Mouse (Mus musculus): Measurements from ENCODE around the gene Ppp1r12c. TPM values are rescaled to one million over a fixed set of nuclear protein-coding genes. Genes with fewer than 3 reads are reported as not detected.

Gene Ppp1r12c
- total RNA-seq, 2 experiments from 2014 or later: 114 to 123 TPM

- no peak for DNase-seq (ENCODE audit: extremely low spot score in 1 of 2, low spot score in 2 of 2)
- intact Hi-C loops (cut with DNase I): no loop called here
These were observed 19.9 kb upstream of the Ppp1r12c start for GRCm38 (mm10) chr7:4521231-4522003.

DNA sequence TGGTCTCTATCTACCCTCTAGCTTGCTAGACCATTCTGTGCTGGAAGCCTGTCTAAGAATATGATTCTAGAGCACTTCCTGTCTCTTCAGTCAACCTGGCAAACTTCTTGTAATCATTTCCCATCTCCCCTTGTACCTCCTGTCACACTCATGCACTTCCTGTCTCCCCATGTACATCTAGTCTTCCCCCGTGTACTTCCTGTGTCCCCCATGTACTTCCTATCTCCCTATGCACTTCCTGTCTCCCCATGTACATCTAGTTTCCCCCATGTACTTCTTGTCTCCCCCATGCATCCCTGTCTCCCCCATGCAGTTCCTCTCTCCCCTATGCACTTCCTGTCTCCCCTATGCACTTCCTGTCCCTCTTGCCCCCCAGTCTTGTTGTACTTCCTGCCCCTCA is 17.0 kb upstream of the Ppp1r12c start:
- intact Hi-C loops (cut with DNase I): no loop called here
- DNase-seq (ENCODE audit: extremely low spot score in 1 of 2, low spot score in 2 of 2): no peak

- intact Hi-C loops (cut with DNase I): no loop called here
- DNase-seq (ENCODE audit: extremely low spot score in 1 of 2, low spot score in 2 of 2): no peak
These were observed 15.0 kb upstream of the Ppp1r12c start, which contains the start of gene Tnnt1 for GRCm38 (mm10) chr7:4516332-4517050. Gene Tnnt1, minus strand, starts transcription at chr7:4516382.

DNA sequence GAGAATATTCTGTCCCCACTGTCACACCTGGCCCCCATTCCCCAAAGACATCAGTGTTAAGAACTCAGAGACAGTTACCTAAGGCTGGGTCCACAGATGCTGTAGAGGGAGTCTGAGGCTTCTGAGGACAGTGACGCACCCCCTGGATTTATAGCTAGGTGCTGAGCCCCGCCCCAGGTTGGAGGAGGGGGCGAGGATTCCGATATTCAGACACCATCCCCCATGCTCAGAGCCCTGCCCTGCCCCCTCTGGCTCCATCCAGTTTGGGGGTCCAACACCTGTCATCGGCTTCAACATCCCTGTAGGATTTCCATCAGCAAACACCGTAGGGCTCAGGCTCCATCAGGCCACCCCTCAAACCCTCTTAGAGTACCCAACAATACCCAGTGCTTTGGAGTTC is 14.4 kb upstream of the Ppp1r12c start:
- intact Hi-C loops (cut with DNase I): no loop called here
- DNase-seq (ENCODE audit: extremely low spot score in 1 of 2, low spot score in 2 of 2): no peak

GRCm38 (mm10) chr7:4513829-4514712 is 12.6 kb upstream of the Ppp1r12c start:
- intact Hi-C loops (cut with DNase I): no loop called here
- no peak for DNase-seq (ENCODE audit: extremely low spot score in 1 of 2, low spot score in 2 of 2)

DNA sequence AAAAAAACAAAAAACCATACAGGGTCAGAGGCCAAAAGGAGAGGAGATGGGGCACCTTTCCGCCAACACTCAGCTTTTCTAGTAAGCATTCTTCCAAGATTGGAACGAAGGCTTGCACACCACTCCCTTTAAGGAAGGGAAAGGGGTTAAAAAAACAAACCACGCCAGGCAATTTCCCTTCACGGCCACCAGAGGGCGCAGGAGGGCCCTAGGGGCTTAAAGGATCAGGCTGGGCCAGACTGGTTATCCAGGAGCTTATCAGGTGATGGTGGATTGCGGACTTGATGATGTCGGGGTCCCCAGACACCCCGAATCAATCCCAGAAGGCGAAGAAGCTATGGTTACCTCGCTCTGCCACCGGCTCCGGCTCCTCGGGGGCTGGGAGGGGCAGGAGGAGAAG is 11.8 kb upstream of the Ppp1r12c start:
- DNase-seq (ENCODE audit: extremely low spot score in 1 of 2, low spot score in 2 of 2): no peak
- intact Hi-C loops (cut with DNase I): no loop called here

DNA sequence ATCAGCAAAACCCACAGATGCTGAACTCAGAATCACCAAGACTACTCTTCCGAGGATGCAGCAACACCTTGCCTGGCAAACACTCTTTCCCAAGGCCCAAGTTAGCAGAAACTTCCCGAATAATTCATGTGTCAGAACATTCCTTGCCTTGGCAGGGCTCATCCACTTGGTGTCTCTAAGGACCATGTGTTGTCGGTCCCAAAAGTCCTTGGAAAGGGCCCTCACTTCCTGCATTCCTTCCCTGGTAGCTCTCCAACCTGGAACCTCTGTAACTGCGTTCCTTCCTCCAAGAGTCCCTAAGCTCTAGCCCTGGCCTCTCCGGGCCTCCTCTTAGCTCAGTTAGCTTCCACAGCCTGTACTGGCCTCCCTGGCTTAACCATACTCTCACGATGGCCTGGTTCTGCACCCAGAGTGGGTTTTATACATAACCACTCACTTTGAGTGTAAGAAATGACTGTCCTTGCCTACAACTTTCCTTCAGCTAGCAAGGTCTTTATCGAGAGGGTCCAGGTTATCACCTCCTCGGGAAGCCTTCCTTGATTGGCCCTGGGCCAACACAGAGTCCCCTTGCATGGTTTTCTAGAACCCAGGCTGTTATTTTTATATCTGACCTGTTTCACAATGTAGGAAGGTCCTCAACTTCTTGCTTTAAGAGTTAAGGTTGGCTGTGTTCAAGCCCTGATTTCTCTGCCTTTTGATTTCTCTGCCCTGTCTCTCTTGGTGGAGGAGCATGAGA is 10.2 kb upstream of the Ppp1r12c start:
- intact Hi-C loops (cut with DNase I): no loop called here

GRCm38 (mm10) chr7:4509863-4510608 is 8.6 kb upstream of the Ppp1r12c start:
- intact Hi-C loops (cut with DNase I): no loop called here
- peak in 1 of 2 experiments; percentile 85 for DNase-seq (ENCODE audit: extremely low spot score in 1 of 2, low spot score in 2 of 2)

More for the DNA sequence above, 10.2 kb upstream of the Ppp1r12c start:
- no peak for DNase-seq (ENCODE audit: extremely low spot score in 1 of 2, low spot score in 2 of 2)

GRCm38 (mm10) chr7:4508739-4509116 is 7.2 kb upstream of the Ppp1r12c start:
- intact Hi-C loops (cut with DNase I): no loop called here
- DNase-seq (ENCODE audit: extremely low spot score in 1 of 2, low spot score in 2 of 2): no peak

GRCm38 (mm10) chr7:4508062-4508738 is 6.7 kb upstream of the Ppp1r12c start:
- intact Hi-C loops (cut with DNase I): no loop called here

GRCm38 (mm10) chr7:4507220-4507619 is 5.7 kb upstream of the Ppp1r12c start:
- intact Hi-C loops (cut with DNase I): no loop called here

More at GRCm38 (mm10) chr7:4508062-4508738, 6.7 kb upstream of the Ppp1r12c start:
- DNase-seq (ENCODE audit: extremely low spot score in 1 of 2, low spot score in 2 of 2): no peak

GRCm38 (mm10) chr7:4504646-4505435 is 3.4 kb upstream of the Ppp1r12c start:
- DNase-seq (ENCODE audit: extremely low spot score in 1 of 2, low spot score in 2 of 2): no peak
- intact Hi-C loops (cut with DNase I): no loop called here

More at GRCm38 (mm10) chr7:4507220-4507619, 5.7 kb upstream of the Ppp1r12c start:
- no peak for DNase-seq (ENCODE audit: extremely low spot score in 1 of 2, low spot score in 2 of 2)

DNA sequence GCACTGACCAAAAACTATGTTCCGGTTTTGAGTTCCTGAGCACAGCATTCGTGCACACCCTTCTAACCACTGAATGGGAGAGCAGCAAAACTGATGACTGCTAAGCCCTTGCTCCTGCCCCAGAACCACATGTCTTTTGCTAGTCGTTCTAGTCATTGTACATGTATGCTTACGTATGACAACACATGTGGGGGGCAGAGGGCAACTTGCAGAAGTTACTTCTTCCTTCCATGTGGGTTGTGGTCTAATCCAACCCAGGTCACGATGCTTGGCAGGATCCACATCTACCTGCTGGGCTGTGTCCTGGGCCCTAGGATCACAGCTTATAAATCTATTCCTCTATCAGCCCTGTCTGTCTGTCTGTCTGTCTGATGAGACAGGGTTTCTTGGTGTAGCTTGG is 2.4 kb upstream of the Ppp1r12c start:
- intact Hi-C loops (cut with DNase I): no loop called here
- DNase-seq (ENCODE audit: extremely low spot score in 1 of 2, low spot score in 2 of 2): no peak

DNA sequence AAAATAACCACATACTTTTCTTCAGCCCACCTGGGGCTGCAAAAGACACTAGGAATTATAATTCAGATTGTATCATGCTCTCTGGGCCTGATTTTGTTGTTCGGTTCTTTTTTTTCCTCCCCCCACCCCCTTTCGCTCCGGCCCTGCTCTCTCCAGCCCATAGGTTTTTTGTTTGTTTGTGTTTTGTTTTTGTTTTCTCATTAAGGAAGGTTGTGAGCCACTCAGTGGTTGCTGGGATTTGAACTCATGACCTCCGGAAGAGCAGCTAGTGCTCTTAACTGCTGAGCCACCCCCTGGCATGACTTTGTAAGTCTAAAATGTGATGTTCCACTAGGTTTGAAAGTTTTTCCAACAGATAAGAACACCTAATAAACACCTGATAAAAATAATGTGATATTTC is 1.6 kb upstream of the Ppp1r12c start:
- intact Hi-C loops (cut with DNase I): no loop called here
- no peak for DNase-seq (ENCODE audit: extremely low spot score in 1 of 2, low spot score in 2 of 2)

DNA sequence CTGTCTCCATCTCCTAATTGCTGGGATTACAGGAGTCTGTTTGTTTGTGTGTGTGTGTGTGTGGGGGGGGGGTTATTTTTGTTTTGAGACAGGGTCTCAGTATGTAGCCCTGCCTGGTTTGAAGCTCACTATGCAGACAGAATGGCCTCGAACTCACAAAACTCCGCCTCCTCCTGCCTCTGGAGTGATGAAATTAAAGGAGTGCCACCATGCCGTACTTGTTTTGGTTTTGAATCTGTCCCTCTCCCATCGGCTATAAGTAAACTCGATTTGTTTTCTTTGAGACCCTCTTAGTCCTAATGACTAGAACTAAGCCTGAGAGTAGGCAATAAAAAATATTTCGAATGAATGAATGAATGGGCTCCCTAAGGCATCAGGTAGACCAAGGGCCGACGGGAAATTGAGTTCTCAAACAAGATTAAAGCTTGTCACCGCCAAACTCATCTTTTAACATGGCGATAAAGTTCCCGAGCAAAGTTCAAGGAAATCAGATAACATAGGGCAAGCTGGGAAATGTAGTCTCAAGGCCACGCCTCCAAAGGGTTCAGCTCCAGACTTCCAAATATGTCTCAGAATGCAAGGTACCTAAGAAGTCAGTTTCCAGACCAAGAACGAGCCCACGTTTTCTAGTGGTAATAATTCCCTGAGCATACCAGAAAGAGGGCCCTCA is 1.1 kb upstream of the Ppp1r12c start:
- intact Hi-C loops (cut with DNase I): no loop called here

DNA sequence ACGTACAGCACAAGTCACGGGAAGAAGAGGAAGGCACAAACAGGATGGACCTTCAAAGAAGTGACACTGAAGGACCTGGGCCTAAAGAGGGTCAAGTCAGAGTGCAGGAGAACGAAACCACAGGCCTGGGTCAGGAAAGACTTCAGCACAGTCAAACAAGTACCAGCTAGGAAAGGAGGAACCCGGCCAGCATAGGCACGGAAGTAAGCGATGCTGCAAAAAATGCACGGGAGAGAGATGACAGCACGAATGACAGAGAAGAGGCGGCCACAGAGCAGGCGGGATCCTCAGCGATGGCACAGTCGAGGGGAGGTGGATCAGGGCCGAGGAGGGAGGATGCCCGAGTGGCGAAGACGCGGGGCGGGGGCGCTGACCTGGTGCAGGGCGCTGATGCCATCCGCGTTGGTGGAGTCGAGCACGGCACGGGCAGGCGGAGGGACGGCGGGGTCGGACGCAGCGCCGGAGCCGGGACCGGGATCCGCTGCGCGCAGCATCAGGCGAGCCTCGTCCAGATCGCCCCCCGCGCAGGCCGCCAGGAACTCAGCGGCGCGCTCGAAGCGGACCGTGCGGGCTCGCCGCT is 498 bp downstream of the Ppp1r12c start:
- intact Hi-C loops (cut with DNase I): no loop called here
- peak in 1 of 2 experiments; percentile 80 for DNase-seq (ENCODE audit: extremely low spot score in 1 of 2, low spot score in 2 of 2)

More for the DNA sequence above, 1.1 kb upstream of the Ppp1r12c start:
- DNase-seq (ENCODE audit: extremely low spot score in 1 of 2, low spot score in 2 of 2): peak in 1 of 2 experiments; percentile 70

Data from left cerebral cortex, postnatal 10 days (tissue).